Mouse (Mus musculus): ENCODE results near the gene Ntrk2.

Ntrk2 gene

DNA sequence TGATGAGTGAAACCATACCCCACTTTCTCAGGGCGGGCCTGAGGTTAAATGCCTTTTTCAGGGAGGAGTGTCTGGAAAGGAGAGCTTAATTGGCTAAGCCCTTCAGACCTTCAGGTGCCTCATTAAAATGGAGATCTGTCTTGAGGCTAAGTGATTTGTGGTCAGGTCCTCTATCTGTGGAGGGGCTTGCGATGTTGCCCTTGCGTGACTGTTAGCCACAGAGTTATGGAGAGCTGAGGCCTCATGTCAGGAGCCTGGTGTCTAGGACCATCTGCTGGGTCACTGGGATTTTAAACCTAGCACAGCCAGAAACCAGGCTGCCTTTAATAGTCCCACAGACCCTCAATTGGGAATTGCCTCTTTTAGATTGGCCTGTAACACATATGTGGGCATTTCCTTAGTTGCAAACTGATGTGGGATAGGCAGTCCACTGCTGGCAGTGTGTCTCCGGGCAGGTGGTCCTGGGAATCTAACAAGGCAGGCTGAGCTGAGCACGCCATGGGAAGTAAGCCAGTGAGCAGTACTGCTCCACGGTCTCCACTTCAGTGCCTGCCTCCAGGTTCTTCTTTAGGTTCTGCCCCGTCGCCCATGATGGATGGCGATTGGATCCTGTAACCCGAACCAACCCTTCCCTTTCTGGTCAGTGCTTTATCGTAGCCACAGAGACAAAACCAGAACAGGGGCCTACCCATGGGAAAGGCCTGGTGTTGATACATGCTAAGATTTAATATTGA is 152.0 kb downstream of the Ntrk2 start:
- no peak for ATAC-seq (ENCODE audit: insufficient number of reproducible peaks, low FRiP score, low TSS enrichment)

DNA sequence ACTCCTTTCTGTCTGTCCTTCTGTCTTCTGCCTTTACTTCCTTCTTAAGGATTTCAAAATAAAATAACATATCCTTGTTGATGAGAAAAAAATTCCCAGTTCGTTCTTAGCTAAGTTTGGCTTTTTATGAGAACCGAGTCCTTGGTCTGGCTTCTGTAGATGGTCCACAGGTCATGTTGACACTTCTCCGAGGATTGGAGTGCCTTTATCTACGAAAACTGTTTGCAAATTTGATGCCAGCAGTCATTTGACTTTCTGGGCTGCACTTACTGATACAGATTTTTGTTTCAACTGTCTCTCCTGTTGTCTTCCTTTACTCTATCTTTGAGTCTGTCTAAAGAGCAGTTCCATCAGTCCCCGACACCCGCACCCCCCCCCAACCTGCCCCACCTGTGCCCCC is 154.0 kb downstream of the Ntrk2 start:
- no peak for ATAC-seq (ENCODE audit: insufficient number of reproducible peaks, low FRiP score, low TSS enrichment)

DNA sequence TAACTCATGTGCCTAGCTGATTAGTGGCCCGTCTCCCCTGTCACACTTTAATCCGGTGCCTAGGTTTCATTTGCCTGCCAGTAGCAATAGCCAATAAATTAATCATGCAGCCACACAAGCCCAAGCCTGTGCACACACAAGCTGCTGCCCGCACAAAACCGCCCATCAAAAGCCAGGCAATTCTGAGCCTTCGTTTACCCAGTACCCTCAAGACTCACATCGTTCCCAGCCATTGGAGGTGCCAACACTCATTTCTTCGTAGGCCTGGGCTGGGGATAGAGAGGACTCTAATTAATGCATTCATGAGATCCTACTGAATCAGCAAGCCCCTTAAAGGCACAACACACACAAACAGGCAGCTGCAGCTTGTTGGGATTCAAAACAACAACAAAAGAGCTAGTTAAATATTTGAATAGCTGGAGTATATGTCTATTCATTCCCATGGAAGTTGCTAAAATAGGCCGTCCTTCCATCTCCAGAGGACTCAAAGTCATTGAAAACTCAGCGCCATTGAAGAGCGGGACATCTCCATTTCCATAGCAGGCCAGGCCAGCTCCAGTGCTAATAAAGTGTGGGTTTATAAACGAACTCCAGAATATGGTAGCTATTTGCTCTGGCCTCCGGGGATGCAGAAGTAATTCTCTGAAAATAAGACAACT is 158.5 kb downstream of the Ntrk2 start:
- no peak for ATAC-seq (ENCODE audit: insufficient number of reproducible peaks, low FRiP score, low TSS enrichment)

DNA sequence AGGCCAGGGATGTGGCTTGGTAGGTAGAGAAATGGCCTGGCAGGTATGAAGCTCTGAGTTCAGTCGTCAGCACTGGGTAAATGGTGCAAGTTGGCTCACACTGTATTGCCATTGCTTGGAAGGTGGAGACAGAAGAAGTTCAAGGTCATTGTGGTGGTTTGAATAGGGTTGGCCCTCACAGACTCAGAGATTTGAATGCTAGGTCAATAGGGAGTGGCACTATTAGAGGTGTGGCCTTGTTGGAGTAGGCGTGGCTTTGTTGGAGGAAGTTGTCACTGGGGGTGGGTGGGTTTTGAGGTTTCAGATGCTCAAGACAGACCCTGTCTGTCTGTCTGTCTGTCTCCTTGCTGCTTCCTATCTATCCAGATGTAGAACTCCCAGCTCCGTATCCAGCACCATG is 159.5 kb downstream of the Ntrk2 start:
- no peak for ATAC-seq (ENCODE audit: insufficient number of reproducible peaks, low FRiP score, low TSS enrichment)

DNA sequence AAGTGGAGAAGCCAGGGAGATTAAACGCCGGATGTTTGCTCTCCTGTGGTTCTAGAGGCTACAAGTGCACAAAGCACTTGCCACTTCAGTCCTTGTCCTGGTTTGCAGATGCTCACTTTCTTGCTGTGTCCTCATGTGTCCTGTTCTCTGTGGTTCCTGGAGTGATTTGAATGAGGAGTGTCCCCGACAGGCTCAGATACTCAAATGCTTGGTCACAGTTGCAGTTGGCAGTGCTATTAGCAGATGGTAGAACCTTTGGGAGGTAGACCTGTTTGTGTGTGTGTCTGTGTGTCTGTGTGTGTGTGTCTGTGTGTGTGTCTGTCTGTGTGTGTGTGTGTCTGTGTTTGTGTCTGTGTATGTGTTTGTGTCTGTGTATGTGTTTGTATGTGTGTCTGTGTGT is 160.1 kb downstream of the Ntrk2 start:
- ATAC-seq (ENCODE audit: insufficient number of reproducible peaks, low FRiP score, low TSS enrichment) = no peak

DNA sequence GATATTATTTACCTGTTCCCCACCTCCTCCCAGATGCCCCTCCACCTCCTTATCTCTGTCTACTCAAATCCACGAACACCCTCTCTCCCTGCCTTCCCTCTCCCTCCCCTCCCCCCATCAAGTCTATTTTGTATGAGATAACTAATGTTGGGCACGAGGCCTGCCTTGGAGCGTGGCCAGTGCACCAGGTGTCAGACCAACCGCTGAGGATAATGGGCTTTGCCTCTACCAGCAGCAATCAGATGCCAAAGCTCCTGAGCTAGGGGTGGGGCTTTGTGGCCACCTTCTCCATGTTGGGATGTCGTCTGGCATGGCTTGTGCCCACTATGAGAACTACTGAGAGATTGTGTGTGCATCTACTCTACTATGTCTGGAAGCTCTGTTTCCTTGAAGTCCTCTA is 161.8 kb downstream of the Ntrk2 start:
- peak; percentile 63; the same call in 1 of the 2 replicates for ATAC-seq (ENCODE audit: insufficient number of reproducible peaks, low FRiP score, low TSS enrichment)

DNA sequence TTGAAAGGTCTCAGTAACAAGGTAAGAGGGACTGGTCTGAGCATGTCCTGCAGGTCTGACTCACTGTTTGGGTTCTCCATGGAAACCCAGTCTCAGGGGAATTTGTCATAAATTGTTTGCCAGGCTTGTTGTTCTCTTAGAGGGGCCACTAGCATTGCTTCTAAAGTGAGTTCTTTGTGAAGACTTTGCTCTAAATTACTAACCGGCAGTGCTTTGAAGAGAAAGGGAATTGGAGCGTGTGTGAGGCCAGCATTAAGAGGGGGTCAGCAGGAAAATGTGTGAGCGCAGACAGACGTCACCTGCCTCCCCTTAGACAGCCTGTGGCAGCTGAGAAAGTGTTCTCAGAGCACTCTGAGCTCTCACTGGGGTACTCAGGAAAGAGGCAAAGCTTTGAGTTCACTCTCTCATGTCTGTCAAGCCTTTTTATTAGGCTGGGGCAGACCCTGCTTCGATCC is 165.1 kb downstream of the Ntrk2 start:
- ATAC-seq (ENCODE audit: insufficient number of reproducible peaks, low FRiP score, low TSS enrichment) = no peak

DNA sequence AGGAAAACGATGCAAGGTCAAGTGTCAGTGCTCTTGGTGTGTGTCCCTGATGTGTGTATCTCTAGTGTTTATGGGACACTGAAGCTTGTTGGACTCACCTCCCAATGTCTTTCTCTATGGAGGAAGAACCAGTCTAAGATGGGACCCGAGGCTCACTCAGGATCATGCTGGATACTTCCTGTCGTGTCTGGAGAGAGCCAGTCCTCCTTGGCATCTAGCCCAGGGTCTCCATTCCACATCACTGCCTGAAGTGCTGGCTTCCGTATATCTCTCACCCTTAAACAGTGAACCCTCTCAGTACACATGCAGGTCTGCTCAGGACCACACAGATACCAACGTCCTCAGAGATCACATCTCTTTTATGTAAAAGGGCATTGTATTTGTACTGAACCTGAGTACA is 166.1 kb downstream of the Ntrk2 start:
- no peak for ATAC-seq (ENCODE audit: insufficient number of reproducible peaks, low FRiP score, low TSS enrichment)

DNA sequence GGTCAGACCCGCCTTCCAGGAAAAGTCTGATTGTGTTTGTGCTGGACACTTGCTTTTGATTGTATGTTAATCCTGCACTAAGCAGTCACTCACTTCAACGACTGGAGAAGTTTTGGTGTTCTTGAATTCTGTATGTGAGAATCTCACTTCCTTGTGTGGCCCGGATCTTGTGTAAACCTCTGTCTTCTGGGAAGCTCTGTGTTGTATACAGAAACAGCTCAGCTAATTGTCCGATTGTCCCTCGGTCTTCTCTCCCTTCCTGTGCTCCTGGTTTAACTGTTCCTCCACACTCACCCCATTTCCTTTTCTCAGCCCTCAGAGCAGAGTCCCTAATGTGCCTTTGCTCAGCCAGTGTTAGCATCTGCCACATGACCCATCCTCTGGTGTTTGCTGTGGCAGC is 190.1 kb downstream of the Ntrk2 start:
- no peak for ATAC-seq (ENCODE audit: insufficient number of reproducible peaks, low FRiP score, low TSS enrichment)

DNA sequence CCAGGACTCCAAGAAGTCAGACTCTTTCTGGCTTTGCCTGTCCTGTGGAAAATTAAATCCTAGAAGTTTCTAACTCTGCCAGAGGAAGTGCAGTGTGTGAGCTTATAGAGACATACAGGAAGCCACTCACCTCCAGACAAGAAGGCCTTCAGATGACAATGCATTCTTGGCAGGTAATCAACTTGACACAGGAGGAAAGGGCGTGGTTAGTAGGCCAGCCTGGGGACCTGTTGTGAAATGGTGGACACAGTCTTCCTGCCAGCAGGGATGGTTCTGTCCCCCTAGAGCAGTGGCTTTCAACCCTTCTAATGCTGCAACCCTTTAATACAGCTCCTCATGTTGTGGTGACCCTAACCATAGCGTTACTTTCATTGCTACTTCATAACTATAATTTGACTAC is 191.4 kb downstream of the Ntrk2 start:
- no peak for ATAC-seq (ENCODE audit: insufficient number of reproducible peaks, low FRiP score, low TSS enrichment)

DNA sequence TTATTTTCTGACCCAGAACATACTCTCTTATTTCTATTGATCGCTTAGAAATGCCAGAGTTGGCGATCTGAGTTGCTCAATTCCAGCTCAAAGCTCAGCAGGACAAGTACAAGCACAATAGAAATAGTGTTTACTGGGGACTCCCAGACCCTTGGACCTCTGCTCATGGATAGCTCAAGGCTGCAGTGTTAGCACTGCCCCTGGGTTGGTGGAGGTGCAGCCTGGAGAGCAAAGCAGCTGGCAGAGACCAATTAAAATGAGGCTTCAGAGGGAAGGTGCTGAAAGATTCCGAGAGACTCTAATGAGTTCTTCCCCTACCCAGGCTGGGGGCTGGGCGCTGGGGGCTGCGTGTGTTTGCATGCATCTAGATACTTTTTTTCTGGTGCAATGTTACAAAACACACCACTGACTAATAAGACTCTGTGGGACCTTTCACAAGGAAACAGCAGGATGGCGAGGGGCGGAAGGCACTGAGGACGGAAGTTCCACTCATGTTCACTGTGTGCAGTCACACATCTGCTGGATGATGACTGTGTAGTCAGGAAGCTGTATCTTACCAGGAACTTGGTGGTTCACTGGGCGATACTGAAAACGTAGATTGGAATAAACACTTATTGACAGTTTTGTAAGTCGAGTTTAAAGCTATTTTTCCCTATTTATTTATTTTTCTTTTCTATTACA is 193.1 kb downstream of the Ntrk2 start:
- no peak for ATAC-seq (ENCODE audit: insufficient number of reproducible peaks, low FRiP score, low TSS enrichment)

DNA sequence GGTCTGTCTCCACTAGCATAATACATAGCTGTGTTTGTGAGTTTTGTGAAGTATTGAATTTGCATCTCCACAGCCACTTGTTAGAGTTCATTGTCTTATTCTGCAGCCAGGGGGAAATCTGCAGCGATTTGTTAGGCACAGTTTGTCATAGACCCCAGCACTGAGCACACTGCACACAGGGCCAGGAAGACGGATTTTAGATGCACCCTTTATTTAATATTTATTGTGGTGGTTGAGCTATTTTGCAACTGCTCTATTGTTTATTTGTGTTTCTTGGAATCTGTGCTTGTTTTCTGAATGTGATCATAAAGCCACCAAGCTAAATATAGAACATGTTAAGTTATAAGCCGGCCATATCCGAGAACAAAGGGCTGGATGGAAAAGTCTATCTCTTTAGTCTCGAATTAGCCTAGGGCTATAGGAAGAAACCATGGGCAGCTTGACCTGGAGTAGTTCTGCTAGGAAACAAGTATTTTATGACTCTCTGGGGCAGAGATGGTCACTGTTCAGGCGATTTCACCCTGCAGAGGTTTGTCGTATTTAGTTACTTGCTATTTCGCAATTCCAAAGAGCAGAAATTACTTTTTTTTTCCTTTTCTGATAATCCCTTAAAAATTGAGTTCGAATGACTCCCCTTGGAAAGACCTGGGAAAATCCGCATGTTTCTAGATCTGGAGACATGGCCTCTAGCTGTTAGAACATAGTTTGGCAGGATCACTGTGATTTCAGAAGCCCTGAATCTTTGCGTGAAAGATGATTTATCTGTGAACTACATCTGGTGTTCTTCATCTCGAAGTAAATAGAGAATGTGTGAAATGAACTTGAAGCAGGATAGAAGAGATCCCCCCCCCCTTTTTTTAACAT is 196.8 kb downstream of the Ntrk2 start:
- ATAC-seq (ENCODE audit: insufficient number of reproducible peaks, low FRiP score, low TSS enrichment) = no peak

DNA sequence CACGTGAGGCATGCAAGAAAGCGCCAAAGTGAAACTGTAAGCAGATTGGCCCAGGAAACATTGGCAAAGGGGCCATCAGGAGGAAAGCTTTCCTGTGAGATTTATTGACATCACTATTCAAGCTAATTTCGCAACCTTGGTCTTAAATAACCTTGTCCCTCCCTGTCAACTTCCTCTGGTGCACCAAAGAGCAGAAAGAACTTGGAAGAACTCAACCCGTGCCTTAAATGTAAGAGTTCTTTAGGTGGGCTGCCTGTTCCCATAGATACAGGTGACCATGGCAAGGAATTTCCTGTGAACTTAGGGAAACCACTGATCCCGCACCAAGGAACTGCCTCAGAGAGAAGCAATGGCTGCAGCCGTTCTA is 197.4 kb downstream of the Ntrk2 start:
- no peak for ATAC-seq (ENCODE audit: insufficient number of reproducible peaks, low FRiP score, low TSS enrichment)

DNA sequence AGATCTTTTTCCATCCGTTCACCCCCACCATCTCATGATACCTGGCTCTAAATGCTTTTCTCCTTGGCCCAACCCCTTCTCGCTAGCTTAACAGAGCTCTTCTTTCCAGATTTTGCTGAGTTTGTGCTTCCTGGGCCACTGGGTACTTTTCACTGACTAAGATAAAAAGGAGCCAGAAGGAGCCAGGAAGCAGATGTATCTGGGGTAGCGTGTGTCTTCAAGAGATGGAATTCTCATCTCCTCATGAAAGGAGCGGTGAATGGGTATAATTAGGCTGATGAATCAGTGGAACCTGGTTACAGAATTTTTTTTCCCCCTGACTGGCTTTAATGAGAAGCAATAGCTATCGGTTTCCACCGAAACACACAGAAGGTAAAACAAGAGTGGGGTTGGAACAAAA is 198.2 kb downstream of the Ntrk2 start:
- no peak for ATAC-seq (ENCODE audit: insufficient number of reproducible peaks, low FRiP score, low TSS enrichment)

DNA sequence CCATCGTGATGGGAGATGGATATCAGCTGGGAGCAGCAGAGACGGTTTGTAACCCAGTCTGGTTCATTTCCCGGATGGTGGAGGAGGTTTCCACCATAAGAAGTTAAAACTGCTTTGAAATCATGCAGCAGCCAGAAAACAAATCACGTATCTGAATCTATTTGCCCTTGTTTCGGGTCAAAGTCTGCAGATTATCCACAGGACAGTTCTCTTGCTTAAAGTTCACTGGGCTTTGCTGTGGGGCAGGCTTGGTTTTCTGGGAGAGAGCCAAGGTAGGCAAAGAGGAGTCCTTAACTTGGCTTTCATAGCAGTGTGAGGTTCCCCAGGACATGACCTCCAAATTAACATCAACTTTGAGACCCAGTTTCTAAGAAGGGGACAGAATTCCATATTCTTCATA is 203.5 kb downstream of the Ntrk2 start:
- no peak for ATAC-seq (ENCODE audit: insufficient number of reproducible peaks, low FRiP score, low TSS enrichment)

DNA sequence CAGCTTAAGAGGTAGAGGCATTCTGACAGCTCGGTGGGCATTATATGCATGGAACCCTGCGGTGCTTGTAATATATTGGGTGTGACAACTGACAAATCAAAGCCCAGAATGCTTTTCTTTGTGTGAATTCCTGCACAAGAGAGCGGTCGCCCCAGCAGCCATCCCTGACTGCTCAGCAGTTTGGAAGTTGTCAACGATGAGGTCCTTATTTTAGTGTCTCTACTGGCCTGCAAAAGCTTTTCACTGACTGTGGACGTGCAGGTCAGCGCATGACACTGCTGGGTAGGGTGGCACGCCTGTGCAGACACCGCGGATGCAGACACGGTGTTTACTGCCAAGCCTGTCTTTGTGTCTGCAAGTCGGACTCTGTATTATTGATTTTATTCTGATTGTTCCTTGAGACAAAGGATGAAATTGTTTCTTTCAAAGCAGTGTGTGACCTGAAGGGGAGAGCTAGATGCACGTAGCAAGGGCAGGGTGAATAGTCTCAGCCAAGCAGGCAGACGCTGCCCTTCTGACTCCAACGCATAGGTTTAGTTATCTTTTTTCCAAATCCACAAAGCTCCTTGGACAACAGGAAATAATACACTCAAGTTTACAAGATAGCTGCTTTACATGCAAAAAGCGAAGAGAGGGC is 204.6 kb downstream of the Ntrk2 start:
- no peak for ATAC-seq (ENCODE audit: insufficient number of reproducible peaks, low FRiP score, low TSS enrichment)

DNA sequence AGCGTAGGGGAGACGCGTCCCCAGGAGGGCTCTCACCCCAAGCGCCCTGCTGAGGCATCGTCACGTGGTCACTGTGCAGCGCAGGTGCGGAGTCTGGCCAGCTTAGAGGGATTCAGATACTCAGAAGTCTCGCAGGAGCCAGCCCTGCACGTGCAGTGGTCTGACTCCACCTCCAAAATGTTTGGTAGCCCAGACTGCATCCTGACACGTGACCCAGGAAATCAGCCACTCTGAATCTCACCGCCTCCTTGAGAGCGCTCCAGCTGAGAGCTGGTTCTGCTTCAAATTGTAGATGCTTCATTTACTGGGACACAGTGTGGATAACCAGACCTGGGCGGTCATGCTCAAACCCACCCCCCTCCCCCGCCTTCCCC is 205.1 kb downstream of the Ntrk2 start:
- ATAC-seq (ENCODE audit: insufficient number of reproducible peaks, low FRiP score, low TSS enrichment) = peak; percentile 69

DNA sequence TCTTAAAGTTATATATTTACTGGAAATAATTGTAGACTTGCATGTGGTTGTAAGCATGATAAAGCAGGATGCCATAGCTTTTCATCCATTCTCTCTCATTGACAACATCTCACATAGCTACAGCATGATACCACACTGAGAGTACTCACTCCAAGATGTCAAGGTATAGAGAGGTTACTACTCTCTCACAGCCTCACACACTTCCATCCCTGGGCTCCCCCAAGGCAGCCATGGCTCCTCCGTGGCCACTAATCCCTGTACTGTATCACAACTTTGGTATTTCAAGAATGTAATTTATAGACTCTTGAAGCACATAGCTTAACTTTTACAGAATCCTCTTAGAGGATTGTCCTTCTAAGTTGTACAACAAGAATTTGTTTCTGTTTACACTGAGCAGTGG is 209.0 kb downstream of the Ntrk2 start:
- ATAC-seq (ENCODE audit: insufficient number of reproducible peaks, low FRiP score, low TSS enrichment) = no peak

DNA sequence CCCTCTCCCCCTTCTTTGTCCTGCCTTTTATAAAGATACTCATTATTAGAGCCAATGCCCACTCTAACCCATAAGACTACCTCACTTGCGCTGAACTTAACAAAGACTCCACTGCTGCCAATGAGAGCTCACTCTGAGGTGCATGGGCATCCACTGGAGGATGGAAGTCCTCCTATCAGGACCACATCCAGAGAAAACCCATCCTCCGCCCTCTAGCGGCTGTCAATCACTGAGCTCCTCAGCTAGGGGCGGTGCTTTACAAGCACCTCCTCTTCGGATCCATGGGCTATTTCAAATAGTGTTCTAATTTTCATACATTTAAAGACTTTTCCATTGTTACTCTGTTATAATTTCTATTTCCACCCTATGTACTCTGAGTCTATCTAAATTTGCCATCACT is 210.8 kb downstream of the Ntrk2 start:
- ATAC-seq (ENCODE audit: insufficient number of reproducible peaks, low FRiP score, low TSS enrichment) = no peak
